ENCODE assay signal across 14 mouse cellular contexts in genomic region chr4:118239960-118240689, GRCm38 (mm10). TPM values are rescaled to one million over a fixed set of nuclear protein-coding genes. Genes with fewer than 3 reads are reported as not detected.
DNase-seq lines count a peak whose midpoint lies in the region; ATAC-seq and TF ChIP-seq lines count a peak whose summit lies in the region.
"Had no signal": no experiment of that assay in that cellular context is flagged by ENCODE, and none has a peak within 500 bp of the region (broad histone marks: within the 10 kb centered on the region; RNA-seq: fewer than 3 reads in every experiment).

No protein-coding gene starts in this region.

- no peak for ATAC-seq in forebrain, embryonic 11.5 days (replicated peaks; ENCODE audit: low FRiP score)
- ATAC-seq: forebrain, embryonic 13.5 days had no signal

- peaks cover 22% of the 10 kb centered on the region for H3K4me1 ChIP-seq in small intestine, adult 2 months (ENCODE audit: control insufficient read depth, insufficient read depth, insufficient read length, low read length)
- no peaks in the 10 kb centered on the region for H3K4me1 ChIP-seq in forebrain, embryonic 11.5 days (replicated peaks; ENCODE audit: control insufficient read depth, insufficient read depth, low read length)
- H3K4me1 ChIP-seq: embryonic facial prominence, embryonic 12.5 days had no signal

- no peaks in the 10 kb centered on the region for H3K27me3 ChIP-seq in small intestine, adult 2 months (ENCODE audit: control insufficient read depth, insufficient read depth, low read length)
- H3K27me3 ChIP-seq in forebrain, embryonic 11.5 days (ENCODE audit: control insufficient read depth, insufficient read depth, low read length): no peaks in the 10 kb centered on the region
- H3K27me3 ChIP-seq: embryonic facial prominence, embryonic 12.5 days; forebrain, embryonic 13.5 days had no signal

- H3K9me3 ChIP-seq in forebrain, embryonic 11.5 days (ENCODE audit: control insufficient read depth, low read length): no peaks in the 10 kb centered on the region
- H3K9me3 ChIP-seq: embryonic facial prominence, embryonic 12.5 days; forebrain, embryonic 13.5 days; G1E had no signal

- TF ChIP-seq POLR2A in small intestine, adult 2 months (IDR thresholded peaks at IDR 0.05; ENCODE audit: low read depth, low read length): peak; percentile 48; the same call in 1 of the 2 replicates

- no peak overlapping the region for H3K4me3 ChIP-seq in small intestine, adult 2 months (ENCODE audit: low read depth, low read length)
- H3K4me3 ChIP-seq in forebrain, embryonic 11.5 days (ENCODE audit: low read depth, low read length): no peak overlapping the region
- H3K4me3 ChIP-seq: embryonic facial prominence, embryonic 12.5 days; forebrain, embryonic 13.5 days had no signal

- H3K9ac ChIP-seq in forebrain, embryonic 11.5 days (ENCODE audit: low read length): no peak overlapping the region
- H3K9ac ChIP-seq: embryonic facial prominence, embryonic 12.5 days; forebrain, embryonic 13.5 days had no signal

- no peak overlapping the region for H3K4me2 ChIP-seq in forebrain, embryonic 11.5 days (ENCODE audit: low read depth, low read length, severe bottlenecking)
- H3K4me2 ChIP-seq: embryonic facial prominence, embryonic 12.5 days; forebrain, embryonic 13.5 days had no signal

- WGBS in small intestine, adult 2 months: 32% methylated on average over 16 of the region's 16 CpGs
- WGBS in forebrain, embryonic 11.5 days: 86% methylated on average over 16 of the region's 16 CpGs

- H3K27ac ChIP-seq in small intestine, adult 2 months (ENCODE audit: insufficient read depth, low read depth, low read length): peak overlapping the region; percentile 95
- H3K27ac ChIP-seq in forebrain, embryonic 11.5 days (ENCODE audit: low read depth, low read length): no peak overlapping the region
- H3K27ac ChIP-seq: embryonic facial prominence, embryonic 12.5 days; forebrain, embryonic 13.5 days had no signal

- no peak for TF ChIP-seq CTCF in small intestine, adult 2 months (IDR thresholded peaks at IDR 0.05; ENCODE audit: extremely low read depth, insufficient read length, insufficient replicate concordance, low read depth, low read length)

- peaks cover 43% of the 10 kb centered on the region for H3K36me3 ChIP-seq in small intestine, adult 2 months (ENCODE audit: control insufficient read depth, insufficient read depth, low read length)
- peaks cover 12% of the 10 kb centered on the region for H3K36me3 ChIP-seq in forebrain, embryonic 11.5 days (ENCODE audit: control insufficient read depth, insufficient read depth, low read length)
- H3K36me3 ChIP-seq: G1E had no signal

- DNase-seq in lung, adult 18-20 months: peak; percentile 32 to 60
- DNase-seq in lung, postnatal 14 days: no peak
- DNase-seq in kidney, adult 18-20 months: peak; percentile 71
- DNase-seq in kidney, postnatal 4 days: peak; percentile 54 to 73
- DNase-seq in layer of hippocampus, postnatal 36 days: no peak
- DNase-seq in ovary, postnatal 10 days (ENCODE audit: low spot score): no peak
- DNase-seq in forebrain, embryonic 11.5 days (ENCODE audit: low spot score): no peak
- DNase-seq: heart, postnatal 14 days; right cerebral cortex, postnatal 4 days; thymus, adult 18-20 months had no signal

RNA-seq across cellular contexts. Expression of gene Ptprf, which starts 51.1 kb away (rescaled TPM):
- polyA plus RNA-seq in small intestine, adult 2 months (2012; rRNA removed): 133 and 257 TPM in 2 replicates
- total RNA-seq in layer of hippocampus, postnatal 36 days (2021): 10 to 100 TPM; 73.3 to 80.7 TPM
- polyA plus RNA-seq in forebrain, embryonic 11.5 days (2014; fragmentation: Nextera tagmentation; extraction: Ambion mirVana): 90.5 and 99.9 TPM in 2 replicates
- polyA plus RNA-seq: G1E had no signal

Comparison
In these comparisons a context has a peak if more than half of its experiments do, and no peak if none do; other contexts are left out.
1. DNase-seq: peak in lung, adult 18-20 months (2 of 2), kidney, adult 18-20 months (single experiment) and kidney, postnatal 4 days (2 of 2); none in lung, postnatal 14 days (single experiment), layer of hippocampus, postnatal 36 days (0 of 2), ovary, postnatal 10 days (single experiment) and forebrain, embryonic 11.5 days (single experiment).